Mouse (Mus musculus) heart, embryonic 13.5 days (tissue): ENCODE measurements around the gene Rbfox1. TPM values are rescaled to one million over a fixed set of nuclear protein-coding genes. Genes with fewer than 3 reads are reported as not detected.

Experiments
- ATAC-seq: fragments of 200-750 bp; cut with Nextera tagmentation; 2 replicates; pipeline ENCODE4 v1.8.0; 2017; ENCODE audit warnings: moderate TSS enrichment; ENCODE audit not compliant: insufficient number of reproducible peaks, low FRiP score, low TSS enrichment; ENCODE audit errors: extremely low read depth
- H3K27ac ChIP-seq: fragments of 300-500 bp; sonication (generic); replicated peaks from 2 replicates; pipeline ENCODE4 v1.5.1; 2015; ENCODE audit warnings: moderate library complexity, mild to moderate bottlenecking, inconsistent platforms
- H3K27me3 ChIP-seq: fragments of 300-500 bp; sonication (generic); replicated peaks from 2 replicates; pipeline ENCODE4 v1.6.1; 2015; ENCODE audit warnings: mild to moderate bottlenecking, inconsistent platforms
- H3K36me3 ChIP-seq: fragments of 300-500 bp; sonication (generic); 2 replicates; pipeline ENCODE4 v1.6.1; 2015; ENCODE audit warnings: mild to moderate bottlenecking, inconsistent platforms
- H3K4me1 ChIP-seq: fragments of 300-500 bp; sonication (generic); 2 replicates; pipeline ENCODE4 v1.6.1; 2015; ENCODE audit warnings: inconsistent platforms
- H3K4me2 ChIP-seq: fragments of 300-500 bp; sonication (generic); 2 replicates; pipeline ENCODE4 v1.6.1; 2015; ENCODE audit warnings: inconsistent platforms, mild to moderate bottlenecking, moderate library complexity
- H3K4me3 ChIP-seq: fragments of 300-500 bp; sonication (generic); 2 replicates; pipeline ENCODE4 v1.5.1; 2015; ENCODE audit warnings: moderate library complexity, mild to moderate bottlenecking, inconsistent platforms
- H3K9ac ChIP-seq: fragments of 300-500 bp; sonication (generic); 2 replicates; pipeline ENCODE4 v1.6.1; 2015; ENCODE audit warnings: inconsistent platforms, mild to moderate bottlenecking, moderate library complexity
- H3K9me3 ChIP-seq: fragments of 300-500 bp; sonication (generic); 2 replicates; pipeline ENCODE4 v1.6.1; 2016; ENCODE audit warnings: inconsistent platforms
- WGBS: fragments of 180-500 bp; shearing (Covaris S2); methylation state at CpG from one replicate; pipeline ENCODE4 v1.1.7; 2015; ENCODE audit warnings: mixed read lengths; 5-methylcytosine and 5-hydroxymethylcytosine counted together
- polyA plus RNA-seq: library from polyadenylated mRNA; unstranded; fragments of >200 nt; fragmentation: Nextera tagmentation; extraction: Ambion mirVana; gene quantifications from 2 replicates; pipeline ENCODE4 v1.2.1, GENCODE M21; 2015

The Rbfox1 gene
- polyA plus RNA-seq, 1 experiment from 2014 or later = 2.8 TPM

- Histone ChIP-seq H3K9ac (no peak overlapping the region), H3K4me2 (no peak overlapping the region), H3K4me3 (no peak overlapping the region), H3K27ac (0 out of 2 replicates have a peak overlapping the region, but pooled peaks have one; percentile 16), H3K9me3 (0 out of 2 replicates have a peak, but pooled peaks cover 3% of the 10 kb centered on the region), H3K36me3 (no peaks in the 10 kb centered on the region), H3K27me3 (no peaks in the 10 kb centered on the region), H3K4me1 (peaks cover 13% of the 10 kb centered on the region; the same call in 1 of the 2 replicates)
- 46% methylated on average over 5 of the region's 5 CpGs for WGBS
- no peak for ATAC-seq
Observed at GRCm38 (mm10) chr16:7279544-7279943, 1394.4 kb downstream of the Rbfox1 start.

- no peak overlapping the region for H3K4me3 ChIP-seq
- 75% methylated on average over 7 of the region's 7 CpGs for WGBS
- H3K27me3 ChIP-seq = no peaks in the 10 kb centered on the region
- no peak overlapping the region for H3K9ac ChIP-seq
- H3K27ac ChIP-seq = no peak overlapping the region
- no peak for ATAC-seq
- H3K36me3 ChIP-seq = no peaks in the 10 kb centered on the region
- H3K4me1 ChIP-seq = peaks cover 13% of the 10 kb centered on the region; the same call in 1 of the 2 replicates
- no peaks in the 10 kb centered on the region for H3K9me3 ChIP-seq
- no peak overlapping the region for H3K4me2 ChIP-seq
Observed at GRCm38 (mm10) chr16:7282257-7282656, 1397.1 kb downstream of the Rbfox1 start.

GRCm38 (mm10) chr16:7292985-7293805 lies 1408.0 kb downstream of the Rbfox1 start:
- no peak for ATAC-seq
- Histone ChIP-seq H3K4me1 (no peaks in the 10 kb centered on the region), H3K27me3 (no peaks in the 10 kb centered on the region), H3K9ac (no peak overlapping the region), H3K36me3 (no peaks in the 10 kb centered on the region), H3K9me3 (no peaks in the 10 kb centered on the region), H3K4me3 (no peak overlapping the region), H3K27ac (no peak overlapping the region), H3K4me2 (no peak overlapping the region)
- WGBS = 81% methylated on average over 16 of the region's 16 CpGs

- H3K4me2 ChIP-seq = no peak overlapping the region
- H3K36me3 ChIP-seq = no peaks in the 10 kb centered on the region
- no peak overlapping the region for H3K27ac ChIP-seq
- H3K4me1 ChIP-seq = no peaks in the 10 kb centered on the region
- H3K27me3 ChIP-seq = no peaks in the 10 kb centered on the region
- no peak overlapping the region for H3K9ac ChIP-seq
- WGBS = 58% methylated on average over 3 of the region's 3 CpGs
- ATAC-seq = no peak
- no peak overlapping the region for H3K4me3 ChIP-seq
- no peaks in the 10 kb centered on the region for H3K9me3 ChIP-seq
Observed at GRCm38 (mm10) chr16:7302416-7302815, 1417.3 kb downstream of the Rbfox1 start.

- Histone ChIP-seq H3K4me1 (no peaks in the 10 kb centered on the region), H3K9me3 (no peaks in the 10 kb centered on the region), H3K27me3 (no peaks in the 10 kb centered on the region), H3K27ac (no peak overlapping the region), H3K4me2 (no peak overlapping the region), H3K36me3 (no peaks in the 10 kb centered on the region), H3K9ac (no peak overlapping the region), H3K4me3 (no peak overlapping the region)
- 62% methylated on average over 3 of the region's 3 CpGs for WGBS
- no peak for ATAC-seq
Observed at GRCm38 (mm10) chr16:7329196-7329595, 1444.0 kb downstream of the Rbfox1 start.

- H3K4me2 ChIP-seq = no peak overlapping the region
- no peaks in the 10 kb centered on the region for H3K36me3 ChIP-seq
- no peaks in the 10 kb centered on the region for H3K27me3 ChIP-seq
- no peaks in the 10 kb centered on the region for H3K9me3 ChIP-seq
- H3K4me1 ChIP-seq = peaks cover 10% of the 10 kb centered on the region; the same call in 1 of the 2 replicates
- no peak overlapping the region for H3K27ac ChIP-seq
- no peak overlapping the region for H3K4me3 ChIP-seq
- H3K9ac ChIP-seq = no peak overlapping the region
- WGBS = 20% methylated on average over 4 of the region's 4 CpGs
- no peak for ATAC-seq
Observed at GRCm38 (mm10) chr16:7341186-7341585, 1456.0 kb downstream of the Rbfox1 start.

- no peak overlapping the region for H3K9ac ChIP-seq
- no peaks in the 10 kb centered on the region for H3K27me3 ChIP-seq
- H3K4me1 ChIP-seq = peaks cover 10% of the 10 kb centered on the region; the same call in 1 of the 2 replicates
- H3K4me2 ChIP-seq = no peak overlapping the region
- ATAC-seq = no peak
- no peak overlapping the region for H3K27ac ChIP-seq
- no peak overlapping the region for H3K4me3 ChIP-seq
- no peaks in the 10 kb centered on the region for H3K9me3 ChIP-seq
- WGBS = 40% methylated on average over 3 of the region's 3 CpGs
- no peaks in the 10 kb centered on the region for H3K36me3 ChIP-seq
Observed at GRCm38 (mm10) chr16:7345298-7345697, 1460.1 kb downstream of the Rbfox1 start.

- WGBS = 63% methylated on average over 11 of the region's 11 CpGs
- Histone ChIP-seq H3K9me3 (no peaks in the 10 kb centered on the region), H3K27ac (no peak overlapping the region), H3K4me3 (no peak overlapping the region), H3K27me3 (no peaks in the 10 kb centered on the region), H3K9ac (no peak overlapping the region), H3K36me3 (no peaks in the 10 kb centered on the region), H3K4me1 (peaks cover 7% of the 10 kb centered on the region; the same call in 1 of the 2 replicates), H3K4me2 (no peak overlapping the region)
- no peak for ATAC-seq
Observed at GRCm38 (mm10) chr16:7346001-7346625, 1461.0 kb downstream of the Rbfox1 start.

GRCm38 (mm10) chr16:7347522-7348165 lies 1462.5 kb downstream of the Rbfox1 start:
- H3K9me3 ChIP-seq = no peaks in the 10 kb centered on the region
- H3K4me3 ChIP-seq = no peak overlapping the region
- no peak overlapping the region for H3K27ac ChIP-seq
- WGBS = 64% methylated on average over 7 of the region's 7 CpGs
- ATAC-seq = no peak
- H3K9ac ChIP-seq = no peak overlapping the region
- H3K27me3 ChIP-seq = 0 out of 2 replicates have a peak, but pooled peaks cover 1% of the 10 kb centered on the region
- no peak overlapping the region for H3K4me2 ChIP-seq
- H3K4me1 ChIP-seq = no peaks in the 10 kb centered on the region
- H3K36me3 ChIP-seq = no peaks in the 10 kb centered on the region

- 61% methylated on average over 16 of the region's 16 CpGs for WGBS
- ATAC-seq = no peak
Observed at GRCm38 (mm10) chr16:7352808-7353207, 1467.7 kb downstream of the Rbfox1 start.

GRCm38 (mm10) chr16:7354116-7354515 lies 1469.0 kb downstream of the Rbfox1 start:
- no peaks in the 10 kb centered on the region for H3K9me3 ChIP-seq
- 0 out of 2 replicates have a peak, but pooled peaks cover 4% of the 10 kb centered on the region for H3K27me3 ChIP-seq
- H3K4me2 ChIP-seq = no peak overlapping the region
- no peak for ATAC-seq
- H3K4me1 ChIP-seq = no peaks in the 10 kb centered on the region
- WGBS = 70% methylated on average over 4 of the region's 4 CpGs
- no peak overlapping the region for H3K9ac ChIP-seq
- no peak overlapping the region for H3K27ac ChIP-seq
- no peaks in the 10 kb centered on the region for H3K36me3 ChIP-seq
- no peak overlapping the region for H3K4me3 ChIP-seq

More at GRCm38 (mm10) chr16:7352808-7353207, 1467.7 kb downstream of the Rbfox1 start:
- Histone ChIP-seq H3K9ac (no peak overlapping the region), H3K4me1 (no peaks in the 10 kb centered on the region), H3K27ac (no peak overlapping the region), H3K36me3 (no peaks in the 10 kb centered on the region), H3K4me2 (no peak overlapping the region), H3K27me3 (0 out of 2 replicates have a peak, but pooled peaks cover 4% of the 10 kb centered on the region), H3K4me3 (no peak overlapping the region), H3K9me3 (no peaks in the 10 kb centered on the region)
